Comparison of ENCODE assay signal across 8 mouse cellular contexts in the genomic region with DNA sequence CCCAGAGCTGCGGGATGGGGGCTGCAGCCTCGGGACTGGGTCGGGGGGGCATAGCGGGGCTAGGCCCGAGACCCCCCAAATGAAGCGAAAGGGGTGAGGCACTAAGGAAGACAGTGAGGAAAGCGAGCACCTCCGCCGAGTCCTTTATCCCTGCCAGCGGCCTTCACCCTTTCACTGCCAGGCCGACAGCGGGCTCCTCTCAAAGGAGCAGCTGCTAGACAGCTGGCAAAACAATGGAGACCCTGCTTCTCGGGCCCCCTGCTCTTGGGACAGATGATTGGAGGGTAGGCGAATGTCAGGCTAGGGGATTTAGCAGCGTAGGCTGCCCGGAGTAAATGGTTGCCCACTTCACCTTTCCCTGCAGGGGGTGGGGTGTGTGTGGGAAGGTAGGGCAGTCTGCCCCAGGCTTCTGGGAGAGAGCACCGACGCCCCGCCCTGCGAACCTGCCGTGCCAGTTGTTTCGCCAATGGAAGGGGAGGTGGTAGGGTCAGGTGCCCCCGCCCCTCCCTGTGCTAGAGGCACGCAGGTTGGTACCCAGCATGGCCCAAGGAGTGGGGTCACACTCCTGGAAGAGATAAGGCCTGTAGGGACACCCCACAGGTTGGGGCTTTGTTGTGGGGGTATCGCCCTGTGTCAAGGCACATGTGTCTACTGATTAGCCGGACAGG. TPM values are rescaled to one million over a fixed set of nuclear protein-coding genes. Genes with fewer than 3 reads are reported as not detected.
DNase-seq lines count a peak whose midpoint lies in the region; ATAC-seq and TF ChIP-seq lines count a peak whose summit lies in the region.

No protein-coding gene starts in this region.

- H3K9ac ChIP-seq in forebrain, embryonic 12.5 days, result peak overlapping the region; percentile 99
- peak overlapping the region; percentile 99 for H3K9ac ChIP-seq in hindbrain, embryonic 16.5 days (ENCODE audit: low read depth, low read length)
- peak overlapping the region; percentile 92 for H3K9ac ChIP-seq in limb, embryonic 13.5 days
- peak overlapping the region; percentile 97 for H3K9ac ChIP-seq in midbrain, embryonic 13.5 days (replicated peaks)
- H3K9ac ChIP-seq in stomach, embryonic 16.5 days (ENCODE audit: low read length), result peak overlapping the region; percentile 96

- peak overlapping the region; percentile 97 for H3K27ac ChIP-seq in forebrain, embryonic 12.5 days
- peak overlapping the region; percentile 88 for H3K27ac ChIP-seq in hindbrain, embryonic 16.5 days (ENCODE audit: low read depth, low read length)
- H3K27ac ChIP-seq in limb, embryonic 13.5 days, result peak overlapping the region; percentile 87
- H3K27ac ChIP-seq in midbrain, embryonic 13.5 days, result peak overlapping the region; percentile 97
- peak overlapping the region; percentile 90 for H3K27ac ChIP-seq in stomach, embryonic 16.5 days (ENCODE audit: low read length)

- intact Hi-C loops in heart, postnatal 25 days (cut with DNase I), result loop anchor here (2.0 kb wide), 1 partner anchor 29 kb away; no protein-coding TSS in a partner anchor

- H3K4me2 ChIP-seq in forebrain, embryonic 12.5 days, result peak overlapping the region; percentile 92
- H3K4me2 ChIP-seq in hindbrain, embryonic 16.5 days (ENCODE audit: low read length), result peak overlapping the region; percentile 73
- H3K4me2 ChIP-seq in limb, embryonic 13.5 days (replicated peaks), result peak overlapping the region; percentile 92
- peak overlapping the region; percentile 95 for H3K4me2 ChIP-seq in midbrain, embryonic 13.5 days (replicated peaks)
- peak overlapping the region; percentile 74 for H3K4me2 ChIP-seq in stomach, embryonic 16.5 days (ENCODE audit: low read depth, low read length)

- H3K36me3 ChIP-seq in forebrain, embryonic 12.5 days (replicated peaks), result no peaks in the 10 kb centered on the region
- no peaks in the 10 kb centered on the region for H3K36me3 ChIP-seq in hindbrain, embryonic 16.5 days (ENCODE audit: control insufficient read depth, insufficient read depth, low read length)
- H3K36me3 ChIP-seq in limb, embryonic 13.5 days, result no peaks in the 10 kb centered on the region
- H3K36me3 ChIP-seq in midbrain, embryonic 13.5 days, result no peaks in the 10 kb centered on the region
- no peaks in the 10 kb centered on the region for H3K36me3 ChIP-seq in stomach, embryonic 16.5 days (ENCODE audit: control insufficient read depth, insufficient read depth, low read length)

- ATAC-seq in forebrain, embryonic 12.5 days (ENCODE audit: low FRiP score), result peak; percentile 73
- peak; percentile 44 for ATAC-seq in hindbrain, embryonic 16.5 days
- peak; percentile 39 for ATAC-seq in limb, embryonic 13.5 days (ENCODE audit: low FRiP score, low read depth)
- ATAC-seq in midbrain, embryonic 13.5 days, result peak; percentile 79
- ATAC-seq in stomach, embryonic 16.5 days (ENCODE audit: insufficient read depth, low FRiP score), result peak; percentile 39

- TF ChIP-seq POLR2A in brain, embryonic 14.5 days (IDR thresholded peaks at IDR 0.05; ENCODE audit: borderline replicate concordance, extremely low read depth, insufficient read depth, insufficient read length, poor library complexity, severe bottlenecking), result peak; percentile 31; the same call in 1 of the 2 replicates

- H3K4me3 ChIP-seq in forebrain, embryonic 12.5 days (replicated peaks), result peak overlapping the region; percentile 94
- H3K4me3 ChIP-seq in hindbrain, embryonic 16.5 days (ENCODE audit: low read length), result peak overlapping the region; percentile 87
- H3K4me3 ChIP-seq in limb, embryonic 13.5 days, result peak overlapping the region; percentile 87
- H3K4me3 ChIP-seq in midbrain, embryonic 13.5 days (replicated peaks), result peak overlapping the region; percentile 90
- peak overlapping the region; percentile 91 for H3K4me3 ChIP-seq in stomach, embryonic 16.5 days (replicated peaks; ENCODE audit: low read length)

- no peaks in the 10 kb centered on the region for H3K9me3 ChIP-seq in forebrain, embryonic 12.5 days
- no peaks in the 10 kb centered on the region for H3K9me3 ChIP-seq in hindbrain, embryonic 16.5 days (ENCODE audit: control insufficient read depth, low read length)
- H3K9me3 ChIP-seq in limb, embryonic 13.5 days, result no peaks in the 10 kb centered on the region
- no peaks in the 10 kb centered on the region for H3K9me3 ChIP-seq in midbrain, embryonic 13.5 days
- no peaks in the 10 kb centered on the region for H3K9me3 ChIP-seq in stomach, embryonic 16.5 days (replicated peaks; ENCODE audit: control insufficient read depth, low read length)

- H3K27me3 ChIP-seq in forebrain, embryonic 12.5 days, result peaks cover 30% of the 10 kb centered on the region
- H3K27me3 ChIP-seq in hindbrain, embryonic 16.5 days (replicated peaks; ENCODE audit: control insufficient read depth, insufficient read depth, low read length), result no peaks in the 10 kb centered on the region
- H3K27me3 ChIP-seq in limb, embryonic 13.5 days, result no peaks in the 10 kb centered on the region
- 0 out of 2 replicates have a peak, but pooled peaks cover 3% of the 10 kb centered on the region for H3K27me3 ChIP-seq in midbrain, embryonic 13.5 days
- no peaks in the 10 kb centered on the region for H3K27me3 ChIP-seq in stomach, embryonic 16.5 days (ENCODE audit: control insufficient read depth, insufficient read depth, low read length)

- TF ChIP-seq CTCF in brain, embryonic 14.5 days (IDR thresholded peaks at IDR 0.05; ENCODE audit: borderline replicate concordance, extremely low read depth, insufficient read depth, insufficient read length), result no peak

- WGBS in forebrain, embryonic 12.5 days, result 4% methylated on average over 26 of the region's 26 CpGs
- WGBS in hindbrain, embryonic 16.5 days, result 2% methylated on average over 25 of the region's 26 CpGs
- WGBS in limb, embryonic 13.5 days, result 5% methylated on average over 26 of the region's 26 CpGs
- WGBS in midbrain, embryonic 13.5 days, result 4% methylated on average over 26 of the region's 26 CpGs
- 8% methylated on average over 26 of the region's 26 CpGs for WGBS in stomach, embryonic 16.5 days

- H3K4me1 ChIP-seq in forebrain, embryonic 12.5 days, result peaks cover 40% of the 10 kb centered on the region
- H3K4me1 ChIP-seq in hindbrain, embryonic 16.5 days (ENCODE audit: control insufficient read depth, insufficient read depth, low read depth, low read length), result peaks cover 32% of the 10 kb centered on the region
- H3K4me1 ChIP-seq in limb, embryonic 13.5 days, result peaks cover 41% of the 10 kb centered on the region
- H3K4me1 ChIP-seq in midbrain, embryonic 13.5 days (replicated peaks), result peaks cover 38% of the 10 kb centered on the region
- H3K4me1 ChIP-seq in stomach, embryonic 16.5 days (ENCODE audit: control insufficient read depth, insufficient read depth, low read length), result peaks cover 35% of the 10 kb centered on the region

- peak; percentile 55 to 56 for DNase-seq in heart, adult 18-20 months
- DNase-seq in heart, postnatal 25 days (ENCODE audit: low spot score), result no peak
- DNase-seq in brain, embryonic 14.5 days (ENCODE audit: low read depth), result peak; percentile 85

RNA-seq across cellular contexts. Expression of gene Myo18a, which starts 0.8 kb away (rescaled TPM):
- 100 to 1,000 TPM; 228 to 270 TPM for total RNA-seq in heart, adult 18-20 months (2021)
- total RNA-seq in heart, postnatal 25 days (2021), result 100 to 1,000 TPM; 273 to 280 TPM
- polyA plus RNA-seq in brain, embryonic 14.5 days (2012; rRNA removed), result 45.6 and 67.3 TPM in 2 replicates
- 49.4 and 56.7 TPM in 2 replicates for polyA plus RNA-seq in forebrain, embryonic 12.5 days (2016; fragmentation: Nextera tagmentation; extraction: Ambion mirVana)
- 35.1 and 44.0 TPM in 2 replicates for polyA plus RNA-seq in hindbrain, embryonic 16.5 days (2015; fragmentation: Nextera tagmentation; extraction: Ambion mirVana)
- polyA plus RNA-seq in limb, embryonic 13.5 days (2015; fragmentation: Nextera tagmentation; extraction: Ambion mirVana), result 33.7 and 40.5 TPM in 2 replicates
- polyA plus RNA-seq in midbrain, embryonic 13.5 days (2015; fragmentation: Nextera tagmentation; extraction: Ambion mirVana), result 53.2 and 54.4 TPM in 2 replicates
- polyA plus RNA-seq in stomach, embryonic 16.5 days (2015; fragmentation: Nextera tagmentation; extraction: Ambion mirVana), result 44.9 and 46.0 TPM in 2 replicates

RNA-seq across cellular contexts. Expression of gene Gm10277, which starts 23.7 kb away (rescaled TPM):
- not detected for total RNA-seq in heart, adult 18-20 months (2021)
- not detected for total RNA-seq in heart, postnatal 25 days (2021)
- not detected in 2 replicates for polyA plus RNA-seq in brain, embryonic 14.5 days (2012; rRNA removed)
- 2.1 and 2.9 TPM in 2 replicates for polyA plus RNA-seq in forebrain, embryonic 12.5 days (2016; fragmentation: Nextera tagmentation; extraction: Ambion mirVana)
- 1.6 and 1.7 TPM in 2 replicates for polyA plus RNA-seq in hindbrain, embryonic 16.5 days (2015; fragmentation: Nextera tagmentation; extraction: Ambion mirVana)
- 1.8 and 2.4 TPM in 2 replicates for polyA plus RNA-seq in limb, embryonic 13.5 days (2015; fragmentation: Nextera tagmentation; extraction: Ambion mirVana)
- 2.9 and 3.4 TPM in 2 replicates for polyA plus RNA-seq in midbrain, embryonic 13.5 days (2015; fragmentation: Nextera tagmentation; extraction: Ambion mirVana)
- polyA plus RNA-seq in stomach, embryonic 16.5 days (2015; fragmentation: Nextera tagmentation; extraction: Ambion mirVana), result 1.2 and 1.4 TPM in 2 replicates

RNA-seq across cellular contexts. Expression of gene Cryba1, which starts 38.7 kb away (rescaled TPM):
- total RNA-seq in heart, adult 18-20 months (2021), result not detected
- total RNA-seq in heart, postnatal 25 days (2021), result not detected
- 0.19 and 0.23 TPM in 2 replicates for polyA plus RNA-seq in brain, embryonic 14.5 days (2012; rRNA removed)
- polyA plus RNA-seq in forebrain, embryonic 12.5 days (2016; fragmentation: Nextera tagmentation; extraction: Ambion mirVana), result 1.1 and 1.3 TPM in 2 replicates
- 0.20 and 0.21 TPM in 2 replicates for polyA plus RNA-seq in hindbrain, embryonic 16.5 days (2015; fragmentation: Nextera tagmentation; extraction: Ambion mirVana)
- not detected in 2 replicates for polyA plus RNA-seq in limb, embryonic 13.5 days (2015; fragmentation: Nextera tagmentation; extraction: Ambion mirVana)
- 1.2 and 1.4 TPM in 2 replicates for polyA plus RNA-seq in midbrain, embryonic 13.5 days (2015; fragmentation: Nextera tagmentation; extraction: Ambion mirVana)
- polyA plus RNA-seq in stomach, embryonic 16.5 days (2015; fragmentation: Nextera tagmentation; extraction: Ambion mirVana), result not detected in 2 replicates
